Mouse (Mus musculus) lung, postnatal 0 days (tissue): ENCODE data around the gene E330021D16Rik.

Experiments used
- CTCF ChIP-seq: IDR thresholded peaks from 2 replicates; pipeline ENCODE4 v1.5.1; 2016; ENCODE audit warnings: antibody characterized with exemption, mild to moderate bottlenecking
- EP300 ChIP-seq: IDR thresholded peaks from 2 replicates; pipeline ENCODE4 v1.6.1; 2016; ENCODE audit warnings: antibody characterized with exemption, mild to moderate bottlenecking, control low read depth

- TF ChIP-seq EP300 (no peak), CTCF (no peak)
Measured at GRCm38 (mm10) chr6:136358471-136358870, 56.9 kb downstream of the E330021D16Rik start.
